Mouse (Mus musculus) intestine, postnatal 0 days (tissue): ENCODE measurements around the gene Cdkal1. TPM values are rescaled to one million over a fixed set of nuclear protein-coding genes. Genes with fewer than 3 reads are reported as not detected.

ENCODE experiments used
- ATAC-seq: fragments of 200-750 bp; cut with Nextera tagmentation; 2 replicates; pipeline ENCODE4 v1.8.0; 2017; ENCODE audit warnings: mild to moderate bottlenecking, moderate TSS enrichment, moderate library complexity
- H3K27ac ChIP-seq: fragments of 300-500 bp; sonication (generic); 2 replicates; pipeline ENCODE4 v1.5.1; 2014; ENCODE audit warnings: mild to moderate bottlenecking, low read depth, low read length, moderate library complexity
- H3K27me3 ChIP-seq: fragments of 300-500 bp; sonication (generic); replicated peaks from 2 replicates; pipeline ENCODE4 v1.6.1; 2014; ENCODE audit warnings: low read length, mixed read lengths; ENCODE audit not compliant: control insufficient read depth, insufficient read depth
- H3K36me3 ChIP-seq: fragments of 300-500 bp; sonication (generic); 2 replicates; pipeline ENCODE4 v1.6.1; 2014; ENCODE audit warnings: mild to moderate bottlenecking, moderate library complexity; ENCODE audit not compliant: control insufficient read depth, insufficient read depth
- H3K4me1 ChIP-seq: fragments of 300-500 bp; sonication (generic); replicated peaks from 2 replicates; pipeline ENCODE4 v1.6.1; 2014; ENCODE audit warnings: antibody characterized with exemption, low read length, mixed read lengths; ENCODE audit not compliant: control insufficient read depth, insufficient read depth
- H3K4me2 ChIP-seq: fragments of 300-500 bp; sonication (generic); replicated peaks from 2 replicates; pipeline ENCODE4 v1.6.1; 2014; ENCODE audit warnings: low read depth, mild to moderate bottlenecking, moderate library complexity
- H3K4me3 ChIP-seq: fragments of 300-500 bp; sonication (generic); 2 replicates; pipeline ENCODE4 v1.5.1; 2014; ENCODE audit warnings: low read depth, low read length
- H3K9ac ChIP-seq: fragments of 300-500 bp; sonication (generic); 2 replicates; pipeline ENCODE4 v1.6.1; 2014; ENCODE audit warnings: mild to moderate bottlenecking, low read depth, low read length
- H3K9me3 ChIP-seq: fragments of 300-500 bp; sonication (generic); 2 replicates; pipeline ENCODE4 v1.6.1; 2016; ENCODE audit warnings: mixed run types; ENCODE audit not compliant: control insufficient read depth
- CTCF ChIP-seq: sonication (generic); IDR thresholded peaks from 2 replicates; pipeline ENCODE4 v1.5.1; 2016; ENCODE audit warnings: low read depth, mild to moderate bottlenecking, control low read depth, antibody characterized with exemption, moderate library complexity
- WGBS: fragments of 180-500 bp; shearing (Covaris S2); extraction: QIAGEN DNeasy Blood & Tissue Kit; methylation state at CpG from one replicate; pipeline ENCODE4 v1.1.7; 2014; 5-methylcytosine and 5-hydroxymethylcytosine counted together
- polyA plus RNA-seq: library from polyadenylated mRNA; unstranded; fragments of >200 nt; fragmentation: Nextera tagmentation; extraction: Ambion mirVana; gene quantifications from 2 replicates; pipeline ENCODE4 v1.2.1, GENCODE M21; 2015

Cdkal1 gene
- polyA plus RNA-seq, 1 experiment from 2014 or later: 13.5 TPM

- H3K27ac ChIP-seq: no peak overlapping the region
- H3K4me3 ChIP-seq: no peak overlapping the region
- no peaks in the 10 kb centered on the region for H3K36me3 ChIP-seq
- no peaks in the 10 kb centered on the region for H3K27me3 ChIP-seq
- H3K9ac ChIP-seq: no peak overlapping the region
- WGBS: 54% methylated on average over 13 of the region's 13 CpGs
- H3K4me1 ChIP-seq: no peaks in the 10 kb centered on the region
- TF ChIP-seq CTCF: no peak
- no peak for ATAC-seq
- H3K4me2 ChIP-seq: no peak overlapping the region
- H3K9me3 ChIP-seq: no peaks in the 10 kb centered on the region
These were observed 245.2 kb downstream of the Cdkal1 start for GRCm38 (mm10) chr13:29610051-29610931.

- no peaks in the 10 kb centered on the region for H3K36me3 ChIP-seq
- no peak overlapping the region for H3K27ac ChIP-seq
- H3K9me3 ChIP-seq: no peaks in the 10 kb centered on the region
- H3K4me2 ChIP-seq: no peak overlapping the region
- WGBS: 69% methylated on average over 5 of the region's 5 CpGs
- no peak overlapping the region for H3K9ac ChIP-seq
- ATAC-seq: no peak
- H3K27me3 ChIP-seq: no peaks in the 10 kb centered on the region
- no peak for TF ChIP-seq CTCF
- H3K4me1 ChIP-seq: no peaks in the 10 kb centered on the region
- no peak overlapping the region for H3K4me3 ChIP-seq
These were observed 246.0 kb downstream of the Cdkal1 start for GRCm38 (mm10) chr13:29609441-29609840.

- H3K4me2 ChIP-seq: no peak overlapping the region
- no peak overlapping the region for H3K27ac ChIP-seq
- 41% methylated on average over 6 of the region's 7 CpGs for WGBS
- ATAC-seq: no peak
- TF ChIP-seq CTCF: peak; percentile 91
- H3K9ac ChIP-seq: no peak overlapping the region
- no peaks in the 10 kb centered on the region for H3K27me3 ChIP-seq
- H3K4me3 ChIP-seq: no peak overlapping the region
- H3K36me3 ChIP-seq: no peaks in the 10 kb centered on the region
- H3K9me3 ChIP-seq: no peaks in the 10 kb centered on the region
- H3K4me1 ChIP-seq: no peaks in the 10 kb centered on the region
These were observed 251.2 kb downstream of the Cdkal1 start for GRCm38 (mm10) chr13:29604241-29604640.

GRCm38 (mm10) chr13:29603597-29603996 lies 251.9 kb downstream of the Cdkal1 start:
- Histone ChIP-seq H3K9ac (no peak overlapping the region), H3K9me3 (no peaks in the 10 kb centered on the region), H3K4me1 (no peaks in the 10 kb centered on the region), H3K27ac (no peak overlapping the region), H3K27me3 (no peaks in the 10 kb centered on the region), H3K36me3 (no peaks in the 10 kb centered on the region), H3K4me2 (no peak overlapping the region), H3K4me3 (no peak overlapping the region)
- no peak for ATAC-seq
- 84% methylated on average over 6 of the region's 6 CpGs for WGBS
- TF ChIP-seq CTCF: no peak

- H3K27ac ChIP-seq: no peak overlapping the region
- H3K4me2 ChIP-seq: no peak overlapping the region
- H3K4me1 ChIP-seq: no peaks in the 10 kb centered on the region
- H3K9me3 ChIP-seq: no peaks in the 10 kb centered on the region
- ATAC-seq: peak; percentile 75; the same call in 1 of the 2 replicates
- H3K4me3 ChIP-seq: no peak overlapping the region
- no peak for TF ChIP-seq CTCF
- H3K9ac ChIP-seq: no peak overlapping the region
- H3K27me3 ChIP-seq: no peaks in the 10 kb centered on the region
- WGBS: 86% methylated on average over 2 of the region's 2 CpGs
- H3K36me3 ChIP-seq: no peaks in the 10 kb centered on the region
These were observed 254.4 kb downstream of the Cdkal1 start for GRCm38 (mm10) chr13:29601033-29601432.

GRCm38 (mm10) chr13:29599646-29600045 lies 255.8 kb downstream of the Cdkal1 start:
- no peak for ATAC-seq
- 71% methylated on average over 2 of the region's 2 CpGs for WGBS
- Histone ChIP-seq H3K4me1 (no peaks in the 10 kb centered on the region), H3K27me3 (no peaks in the 10 kb centered on the region), H3K9me3 (no peaks in the 10 kb centered on the region), H3K9ac (no peak overlapping the region), H3K4me3 (no peak overlapping the region), H3K27ac (no peak overlapping the region), H3K36me3 (no peaks in the 10 kb centered on the region), H3K4me2 (no peak overlapping the region)
- TF ChIP-seq CTCF: no peak
